Mouse (Mus musculus) bone marrow, adult 2 months (tissue): Measurements from ENCODE around the gene Rimkla. TPM values are rescaled to one million over a fixed set of nuclear protein-coding genes. Genes with fewer than 3 reads are reported as not detected.

Source experiments
- H3K27ac ChIP-seq: fragments of 200-500 bp; 2 replicates; pipeline ENCODE4 v1.5.1; 2012; ENCODE audit warnings: low read depth, mild to moderate bottlenecking, control low read depth, inconsistent platforms, low read length; ENCODE audit not compliant: control insufficient read depth, poor library complexity, insufficient read depth
- H3K4me1 ChIP-seq: fragments of 200-500 bp; 2 replicates; pipeline ENCODE4 v1.6.1; 2011; ENCODE audit warnings: low read length; ENCODE audit not compliant: control insufficient read depth, insufficient read depth
- H3K4me3 ChIP-seq: fragments of 200-500 bp; replicated peaks from 2 replicates; pipeline ENCODE3; 2011; ENCODE audit warnings: mild to moderate bottlenecking, low read depth, low read length, control low read depth; ENCODE audit not compliant: control insufficient read depth
- CTCF ChIP-seq: fragments of 200-500 bp; IDR thresholded peaks from 2 replicates; pipeline ENCODE4 v1.5.1; 2011; ENCODE audit warnings: low read length, control low read depth; ENCODE audit not compliant: control insufficient read depth, insufficient read depth
- POLR2A ChIP-seq: fragments of 200-500 bp; IDR thresholded peaks from 2 replicates; pipeline ENCODE4 v1.6.1; 2011; ENCODE audit warnings: low read depth, mild to moderate bottlenecking, control low read depth, low read length, borderline replicate concordance; ENCODE audit not compliant: control insufficient read depth
- WGBS: fragments of 180-500 bp; shearing (Covaris S2); methylation state at CpG from one replicate; pipeline ENCODE4 v1.1.7; 2018; 5-methylcytosine and 5-hydroxymethylcytosine counted together
- polyA plus RNA-seq: library from polyadenylated mRNA; stranded (reverse); fragments of >200 nt; gene quantifications from 2 replicates; pipeline ENCODE4 v1.2.4, GENCODE M21; 2011; ENCODE audit warnings: low replicate concordance; ENCODE audit not compliant: missing spikeins, insufficient read depth, insufficient read length

Gene Rimkla
- polyA plus RNA-seq, 1 experiment: not detected

- TF ChIP-seq CTCF: no peak
- TF ChIP-seq POLR2A: no peak
- H3K4me1 ChIP-seq: no peaks in the 10 kb centered on the region
- no peak overlapping the region for H3K27ac ChIP-seq
- H3K4me3 ChIP-seq: no peak overlapping the region
These were observed 34.0 kb upstream of the Rimkla start for GRCm38 (mm10) chr4:119526329-119526845.

GRCm38 (mm10) chr4:119524466-119524865 is 32.0 kb upstream of the Rimkla start:
- TF ChIP-seq CTCF (no peak), POLR2A (no peak)
- 84% methylated on average over 2 of the region's 2 CpGs for WGBS
- no peak overlapping the region for H3K4me3 ChIP-seq
- no peak overlapping the region for H3K27ac ChIP-seq
- H3K4me1 ChIP-seq: no peaks in the 10 kb centered on the region

GRCm38 (mm10) chr4:119524010-119524409 is 31.6 kb upstream of the Rimkla start:
- no peak for TF ChIP-seq CTCF
- TF ChIP-seq POLR2A: no peak
- 81% methylated on average over 1 of the region's 1 CpGs for WGBS
- H3K27ac ChIP-seq: no peak overlapping the region
- no peaks in the 10 kb centered on the region for H3K4me1 ChIP-seq
- no peak overlapping the region for H3K4me3 ChIP-seq

GRCm38 (mm10) chr4:119523575-119523974 is 31.1 kb upstream of the Rimkla start:
- no peak overlapping the region for H3K27ac ChIP-seq
- no peaks in the 10 kb centered on the region for H3K4me1 ChIP-seq
- 71% methylated on average over 4 of the region's 4 CpGs for WGBS
- no peak for TF ChIP-seq CTCF
- no peak for TF ChIP-seq POLR2A
- H3K4me3 ChIP-seq: no peak overlapping the region

GRCm38 (mm10) chr4:119512731-119513141 is 20.3 kb upstream of the Rimkla start:
- no peak overlapping the region for H3K27ac ChIP-seq
- no peak overlapping the region for H3K4me3 ChIP-seq
- 64% methylated on average over 3 of the region's 3 CpGs for WGBS
- H3K4me1 ChIP-seq: no peaks in the 10 kb centered on the region
- no peak for TF ChIP-seq CTCF
- TF ChIP-seq POLR2A: no peak

GRCm38 (mm10) chr4:119511591-119511990 is 19.2 kb upstream of the Rimkla start:
- no peak overlapping the region for H3K4me3 ChIP-seq
- TF ChIP-seq POLR2A (no peak), CTCF (no peak)
- no peak overlapping the region for H3K27ac ChIP-seq
- WGBS: 72% methylated on average over 2 of the region's 2 CpGs
- no peaks in the 10 kb centered on the region for H3K4me1 ChIP-seq

- H3K4me3 ChIP-seq: no peak overlapping the region
- 65% methylated on average over 5 of the region's 5 CpGs for WGBS
- H3K27ac ChIP-seq: no peak overlapping the region
- no peaks in the 10 kb centered on the region for H3K4me1 ChIP-seq
- TF ChIP-seq CTCF (no peak), POLR2A (no peak)
These were observed 6.0 kb upstream of the Rimkla start for GRCm38 (mm10) chr4:119498319-119498848.

- H3K27ac ChIP-seq: no peak overlapping the region; the same call in 1 of the 2 replicates
- TF ChIP-seq POLR2A: no peak
- no peak for TF ChIP-seq CTCF
- H3K4me3 ChIP-seq: no peak overlapping the region
- H3K4me1 ChIP-seq: no peaks in the 10 kb centered on the region
- WGBS: 36% methylated on average over 10 of the region's 10 CpGs
These were observed 502 bp upstream of the Rimkla start for GRCm38 (mm10) chr4:119492933-119493327.

GRCm38 (mm10) chr4:119490806-119491205 is 1.6 kb downstream of the Rimkla start:
- 0 out of 2 replicates have a peak, but pooled peaks have one; percentile 6 for TF ChIP-seq CTCF
- TF ChIP-seq POLR2A: no peak
- Histone ChIP-seq H3K4me3 (no peak overlapping the region), H3K27ac (no peak overlapping the region), H3K4me1 (no peaks in the 10 kb centered on the region)
- WGBS: 64% methylated on average over 3 of the region's 3 CpGs
